Mouse (Mus musculus): Measurements from ENCODE around the gene Olfr731. TPM values are rescaled to one million over a fixed set of nuclear protein-coding genes. Genes with fewer than 3 reads are reported as not detected.

Gene Olfr731
- not detected in 2 replicates for polyA plus RNA-seq (2016; fragmentation: Nextera tagmentation; extraction: Ambion mirVana)

GRCm38 (mm10) chr14:50241766-50242165 lies at the start of gene Olfr731:
Gene Olfr731 (minus strand): TSS chr14:50241866.
- Histone ChIP-seq H3K9me3 (no peaks in the 10 kb centered on the region), H3K36me3 (replicated peaks) (no peaks in the 10 kb centered on the region), H3K27me3 (no peaks in the 10 kb centered on the region), H3K4me1 (no peaks in the 10 kb centered on the region), H3K4me2 (no peak within 1 kb of the TSS), H3K27ac (no peak within 1 kb of the TSS), H3K4me3 (replicated peaks) (no peak within 1 kb of the TSS), H3K9ac (no peak within 1 kb of the TSS)
- WGBS = 86% methylated on average over 4 of the region's 4 CpGs
- no peak for ATAC-seq (ENCODE audit: low FRiP score)

- no peak within 1 kb of the TSS for H3K4me2 ChIP-seq
- no peaks in the 10 kb centered on the region for H3K36me3 ChIP-seq (replicated peaks)
- no peaks in the 10 kb centered on the region for H3K9me3 ChIP-seq
- no peaks in the 10 kb centered on the region for H3K4me1 ChIP-seq
- no peak within 1 kb of the TSS for H3K27ac ChIP-seq
- WGBS = 94% methylated on average over 1 of the region's 1 CpGs
- H3K4me3 ChIP-seq (replicated peaks) = no peak within 1 kb of the TSS
- no peak for ATAC-seq (ENCODE audit: low FRiP score)
- no peaks in the 10 kb centered on the region for H3K27me3 ChIP-seq
- H3K9ac ChIP-seq = no peak within 1 kb of the TSS
Observed at GRCm38 (mm10) chr14:50284106-50284505, 42.4 kb upstream of the Olfr731 start, which contains the start of gene Olfr732. Gene Olfr732 (minus strand): TSS chr14:50284206.

GRCm38 (mm10) chr14:50188098-50188497 lies 53.6 kb downstream of the Olfr731 start, which contains the start of gene Olfr730:
Gene Olfr730 (minus strand): TSS chr14:50188198.
- WGBS = 51% methylated on average over 1 of the region's 1 CpGs
- Histone ChIP-seq H3K4me3 (replicated peaks) (no peak within 1 kb of the TSS), H3K4me1 (no peaks in the 10 kb centered on the region), H3K27me3 (no peaks in the 10 kb centered on the region), H3K27ac (no peak within 1 kb of the TSS), H3K36me3 (replicated peaks) (no peaks in the 10 kb centered on the region), H3K9me3 (no peaks in the 10 kb centered on the region), H3K4me2 (no peak within 1 kb of the TSS), H3K9ac (no peak within 1 kb of the TSS)
- no peak for ATAC-seq (ENCODE audit: low FRiP score)

Other genes starting within 250 kb of the Olfr731 start
- gene Olfr725, start 201.5 kb downstream of the Olfr731 start, polyA plus RNA-seq (2016; fragmentation: Nextera tagmentation; extraction: Ambion mirVana) = not detected in 2 replicates
- gene Olfr726, start 150.9 kb downstream of the Olfr731 start, polyA plus RNA-seq (2016; fragmentation: Nextera tagmentation; extraction: Ambion mirVana) = not detected in 2 replicates
- not detected in 2 replicates for gene Olfr727, start 118.7 kb downstream of the Olfr731 start, polyA plus RNA-seq (2016; fragmentation: Nextera tagmentation; extraction: Ambion mirVana)
- gene Olfr728, start 99.2 kb downstream of the Olfr731 start, polyA plus RNA-seq (2016; fragmentation: Nextera tagmentation; extraction: Ambion mirVana) = not detected in 2 replicates
- not detected in 2 replicates for gene Olfr729, start 89.0 kb downstream of the Olfr731 start, polyA plus RNA-seq (2016; fragmentation: Nextera tagmentation; extraction: Ambion mirVana)
- gene Olfr730, start 53.7 kb downstream of the Olfr731 start, polyA plus RNA-seq (2016; fragmentation: Nextera tagmentation; extraction: Ambion mirVana) = not detected in 2 replicates
- not detected in 2 replicates for gene Olfr732, start 42.3 kb upstream of the Olfr731 start, polyA plus RNA-seq (2016; fragmentation: Nextera tagmentation; extraction: Ambion mirVana)
- gene Olfr733, start 59.7 kb upstream of the Olfr731 start, polyA plus RNA-seq (2016; fragmentation: Nextera tagmentation; extraction: Ambion mirVana) = not detected in 2 replicates
- gene Olfr734, start 84.9 kb upstream of the Olfr731 start, polyA plus RNA-seq (2016; fragmentation: Nextera tagmentation; extraction: Ambion mirVana) = not detected in 2 replicates
- not detected in 2 replicates for gene Olfr735, start 107.0 kb upstream of the Olfr731 start, polyA plus RNA-seq (2016; fragmentation: Nextera tagmentation; extraction: Ambion mirVana)
- gene Tlr11, start 116.0 kb upstream of the Olfr731 start, polyA plus RNA-seq (2016; fragmentation: Nextera tagmentation; extraction: Ambion mirVana) = not detected in 2 replicates
- gene Olfr736, start 139.3 kb upstream of the Olfr731 start, polyA plus RNA-seq (2016; fragmentation: Nextera tagmentation; extraction: Ambion mirVana) = not detected in 2 replicates
- not detected in 2 replicates for gene Olfr738, start 165.7 kb upstream of the Olfr731 start, polyA plus RNA-seq (2016; fragmentation: Nextera tagmentation; extraction: Ambion mirVana)
- not detected in 2 replicates for gene Olfr739, start 176.8 kb upstream of the Olfr731 start, polyA plus RNA-seq (2016; fragmentation: Nextera tagmentation; extraction: Ambion mirVana)
- gene Olfr740, start 203.7 kb upstream of the Olfr731 start, polyA plus RNA-seq (2016; fragmentation: Nextera tagmentation; extraction: Ambion mirVana) = not detected in 2 replicates
- gene Olfr741, start 230.9 kb upstream of the Olfr731 start, polyA plus RNA-seq (2016; fragmentation: Nextera tagmentation; extraction: Ambion mirVana) = not detected in 2 replicates

Data from forebrain, embryonic 12.5 days (tissue).